Mouse (Mus musculus) MEL (cell line): Measurements from ENCODE around the gene Morc2b. TPM values are rescaled to one million over a fixed set of nuclear protein-coding genes. Genes with fewer than 3 reads are reported as not detected.

Experiments
- DNase-seq: peaks from one replicate; pipeline ENCODE4 v3.0.0; 2011; ENCODE audit warnings: low read depth, low spot score
- H3K27ac ChIP-seq: 2 replicates; pipeline ENCODE4 v1.5.1; 2012; ENCODE audit warnings: low read depth, mild to moderate bottlenecking, control low read depth, low read length, moderate library complexity; ENCODE audit not compliant: control insufficient read depth
- H3K27me3 ChIP-seq, 2 experiments: fragments of 150-350 bp in 1 of 2; sonication (generic) in 1 of 2; 2 replicates each; pipeline ENCODE4 v1.6.1; 2012; ENCODE audit warnings: low read length in 2 of 2, mild to moderate bottlenecking in 2 of 2, improper control_type of control experiment in 1 of 2, moderate library complexity in 1 of 2; ENCODE audit not compliant: insufficient read depth in 2 of 2, control insufficient read depth in 1 of 2
- H3K36me3 ChIP-seq, 2 experiments: 2 replicates each; pipeline ENCODE4 v1.6.1; 2012 to 2014; ENCODE audit warnings: low read length in 2 of 2, improper control_type of control experiment in 1 of 2, inconsistent platforms in 1 of 2, mild to moderate bottlenecking in 1 of 2; ENCODE audit not compliant: insufficient read depth in 2 of 2, control insufficient read depth in 1 of 2
- H3K4me1 ChIP-seq, 2 experiments: fragments of 150-350 bp in 1 of 2; sonication (generic) in 1 of 2; 2 replicates each; pipeline ENCODE4 v1.6.1; 2012; ENCODE audit warnings: low read length in 2 of 2, improper control_type of control experiment in 1 of 2, mild to moderate bottlenecking in 1 of 2; ENCODE audit not compliant: insufficient read depth in 2 of 2, control insufficient read depth in 1 of 2
- H3K4me3 ChIP-seq, 2 experiments: fragments of 150-350 bp in 1 of 2; sonication (generic) in 1 of 2; 2 replicates each; pipeline ENCODE4 v1.5.1; 2012; ENCODE audit warnings: low read depth in 2 of 2, low read length in 2 of 2, mild to moderate bottlenecking in 2 of 2, moderate library complexity in 2 of 2, control low read depth in 1 of 2, improper control_type of control experiment in 1 of 2; ENCODE audit not compliant: control insufficient read depth in 1 of 2, insufficient read depth in 1 of 2
- H3K79me2 ChIP-seq: 2 replicates; pipeline ENCODE4 v1.6.1; 2012; ENCODE audit warnings: mild to moderate bottlenecking, low read length, moderate library complexity; ENCODE audit not compliant: control insufficient read depth, poor library complexity, insufficient read depth
- H3K9ac ChIP-seq: 2 replicates; pipeline ENCODE4 v1.6.1; 2012; ENCODE audit warnings: low read depth, mild to moderate bottlenecking, control low read depth, low read length, moderate library complexity; ENCODE audit not compliant: control insufficient read depth, poor library complexity, severe bottlenecking
- H3K9me3 ChIP-seq: fragments of 150-350 bp; sonication (generic); replicated peaks from 2 replicates; pipeline ENCODE4 v1.6.1; 2012; ENCODE audit warnings: mild to moderate bottlenecking, low read length, improper control_type of control experiment, moderate library complexity; ENCODE audit not compliant: insufficient read depth
- GATA1 ChIP-seq: IDR thresholded peaks from 2 replicates; pipeline ENCODE4 v1.6.1; 2011; ENCODE audit warnings: low read depth, low read length, improper control_type of control experiment
- HCFC1 ChIP-seq: IDR thresholded peaks from 2 replicates; pipeline ENCODE4 v1.6.1; 2012; ENCODE audit warnings: low read depth, mild to moderate bottlenecking, inconsistent platforms, low read length, improper control_type of control experiment, moderate library complexity
- JUND ChIP-seq: IDR thresholded peaks from 2 replicates; pipeline ENCODE4 v1.6.1; 2011; ENCODE audit warnings: low read depth, mild to moderate bottlenecking, improper control_type of control experiment, low read length
- MAZ ChIP-seq: IDR thresholded peaks from 2 replicates; pipeline ENCODE4 v1.6.1; 2012; ENCODE audit warnings: low read depth, mild to moderate bottlenecking, inconsistent platforms, low read length, improper control_type of control experiment
- NRF1 ChIP-seq: IDR thresholded peaks from 2 replicates; pipeline ENCODE4 v1.6.1; 2014; ENCODE audit warnings: low read depth, mild to moderate bottlenecking, inconsistent platforms, low read length, improper control_type of control experiment, moderate library complexity; ENCODE audit not compliant: poor library complexity, insufficient read depth, severe bottlenecking
- POLR2AphosphoS2 ChIP-seq: IDR thresholded peaks from 2 replicates; pipeline ENCODE4 v1.6.1; 2011; ENCODE audit warnings: low read length, improper control_type of control experiment
- RAD21 ChIP-seq: IDR thresholded peaks from 2 replicates; pipeline ENCODE4 v1.6.1; 2011; ENCODE audit warnings: mild to moderate bottlenecking, low read depth, low read length, improper control_type of control experiment
- RCOR1 ChIP-seq: IDR thresholded peaks from 2 replicates; pipeline ENCODE4 v1.6.1; 2012; ENCODE audit warnings: low read depth, mild to moderate bottlenecking, inconsistent platforms, low read length, improper control_type of control experiment
- SIN3A ChIP-seq: IDR thresholded peaks from 2 replicates; pipeline ENCODE4 v1.6.1; 2012; ENCODE audit warnings: low read length, improper control_type of control experiment, inconsistent platforms
- UBTF ChIP-seq: IDR thresholded peaks from 2 replicates; pipeline ENCODE4 v1.6.1; 2012; ENCODE audit warnings: low read depth, mild to moderate bottlenecking, inconsistent platforms, low read length, improper control_type of control experiment, moderate library complexity, borderline replicate concordance; ENCODE audit not compliant: insufficient read depth
- USF2 ChIP-seq, 2 experiments: IDR thresholded peaks; 2 replicates each; pipeline ENCODE4 v1.6.1; 2011 to 2012; ENCODE audit warnings: improper control_type of control experiment in 2 of 2, low read length in 2 of 2, borderline replicate concordance in 1 of 2, inconsistent platforms in 1 of 2, low read depth in 1 of 2, mild to moderate bottlenecking in 1 of 2; ENCODE audit not compliant: insufficient read depth in 1 of 2
- ZC3H11A ChIP-seq: IDR thresholded peaks from 2 replicates; pipeline ENCODE4 v1.6.1; 2012; ENCODE audit warnings: low read depth, mild to moderate bottlenecking, inconsistent platforms, low read length, improper control_type of control experiment
- ZMIZ1 ChIP-seq: IDR thresholded peaks from 2 replicates; pipeline ENCODE4 v1.6.1; 2012; ENCODE audit warnings: low read depth, mild to moderate bottlenecking, inconsistent platforms, low read length, improper control_type of control experiment, moderate library complexity
- polyA plus RNA-seq, 2 experiments: library from polyadenylated mRNA; stranded (reverse) in 1 of 2; unstranded in 1 of 2; fragments of >175 nt in 1 of 2; fragments of >200 nt in 1 of 2; gene quantifications; 2 replicates each; pipeline versions ENCODE4 v1.2.1 to v1.2.4; 2012; ENCODE audit warnings: low replicate concordance in 2 of 2, low read depth in 1 of 2; ENCODE audit not compliant: insufficient read length in 2 of 2, insufficient read depth in 1 of 2, missing spikeins in 1 of 2
- total RNA-seq: library from RNA; depleted of rRNA; stranded (reverse); fragments of 300-350 nt; gene quantifications from 2 replicates; pipeline ENCODE4 v1.2.3, GENCODE M21; 2012; rRNA removed

Morc2b gene
- total and polyA plus RNA-seq, 3 experiments: not detected

GRCm38 (mm10) chr17:33067958-33068357 lies 71.5 kb downstream of the Morc2b start, which contains the start of gene 4921501E09Rik:
4921501E09Rik (minus strand) TSS chr17:33068058.
- no peaks in the 10 kb centered on the region for H3K36me3 ChIP-seq
- DNase-seq: no peak
- TF ChIP-seq ZC3H11A: no peak
- no peak for TF ChIP-seq ZMIZ1
- no peak for TF ChIP-seq SIN3A
- no peak for TF ChIP-seq NRF1
- no peak for TF ChIP-seq RAD21
- no peak for TF ChIP-seq USF2 (IDR thresholded peaks at IDR 0.05; ENCODE audit: borderline replicate concordance in 1 of 2, insufficient read depth in 1 of 2, low read depth in 1 of 2, low read length in 2 of 2)
- TF ChIP-seq UBTF: no peak
- no peak for TF ChIP-seq POLR2AphosphoS2
- TF ChIP-seq RCOR1: no peak
- TF ChIP-seq HCFC1: no peak
- TF ChIP-seq JUND: no peak
- TF ChIP-seq GATA1: no peak
- no peak for TF ChIP-seq MAZ
- peaks cover 8% of the 10 kb centered on the region in 2 experiments for H3K27me3 ChIP-seq
- H3K4me1 ChIP-seq: no peaks in the 10 kb centered on the region
- no peak within 1 kb of the TSS for H3K4me3 ChIP-seq
- no peaks in the 10 kb centered on the region for H3K79me2 ChIP-seq
- no peak within 1 kb of the TSS for H3K9ac ChIP-seq
- no peaks in the 10 kb centered on the region for H3K9me3 ChIP-seq
- no peak within 1 kb of the TSS for H3K27ac ChIP-seq

Other genes with a start within 250 kb of the Morc2b start
- gene Zfp870, start 248.0 kb downstream of the Morc2b start, total RNA-seq: not detected in 2 replicates
- gene Zfp870, start 248.0 kb downstream of the Morc2b start, polyA plus RNA-seq: under 1 TPM in 1 of 2 experiments, not detected in 1; 0.25 TPM
- not detected in 2 replicates for gene Cyp4f14, start 222.3 kb downstream of the Morc2b start, total RNA-seq
- not detected for gene Cyp4f14, start 222.3 kb downstream of the Morc2b start, polyA plus RNA-seq
- 5.4 and 9.7 TPM in 2 replicates for gene Cyp4f13, start 192.3 kb downstream of the Morc2b start, total RNA-seq
- 10 to 100 TPM in 1 of 2 experiments, not detected in 1; 19.3 TPM for gene Cyp4f13, start 192.3 kb downstream of the Morc2b start, polyA plus RNA-seq
- gene Zfp472, start 173.9 kb downstream of the Morc2b start, total RNA-seq: 9.8 and 13.4 TPM in 2 replicates
- gene Zfp472, start 173.9 kb downstream of the Morc2b start, polyA plus RNA-seq: 1 to 10 TPM in 1 of 2 experiments, not detected in 1; 7.1 TPM
- gene Zfp952, start 146.6 kb downstream of the Morc2b start, total RNA-seq: 3.2 and 4.7 TPM in 2 replicates
- 1 to 10 TPM in 1 of 2 experiments, not detected in 1; 2.9 TPM for gene Zfp952, start 146.6 kb downstream of the Morc2b start, polyA plus RNA-seq
- 1.4 and 1.5 TPM in 2 replicates for gene Zfp763, start 106.3 kb downstream of the Morc2b start, total RNA-seq
- gene Zfp763, start 106.3 kb downstream of the Morc2b start, polyA plus RNA-seq: 1 to 10 TPM in 1 of 2 experiments, not detected in 1; 1.3 TPM
- gene 4921501E09Rik, start 71.6 kb downstream of the Morc2b start, total RNA-seq: not detected in 2 replicates
- gene 4921501E09Rik, start 71.6 kb downstream of the Morc2b start, polyA plus RNA-seq: not detected
- 1.6 and 1.7 TPM in 2 replicates for gene Zfp563, start 50.4 kb downstream of the Morc2b start, total RNA-seq
- gene Zfp563, start 50.4 kb downstream of the Morc2b start, polyA plus RNA-seq: under 1 TPM in 1 of 2 experiments, not detected in 1; 0.95 TPM
- gene Olfr55, start 28.8 kb upstream of the Morc2b start, total RNA-seq: not detected in 2 replicates
- gene Olfr55, start 28.8 kb upstream of the Morc2b start, polyA plus RNA-seq: not detected
- not detected in 2 replicates for gene Olfr239, start 51.6 kb upstream of the Morc2b start, total RNA-seq
- not detected for gene Olfr239, start 51.6 kb upstream of the Morc2b start, polyA plus RNA-seq
- gene Olfr1564, start 82.0 kb upstream of the Morc2b start, total RNA-seq: not detected in 2 replicates
- under 1 TPM in 1 of 2 experiments, not detected in 1; 0.08 TPM for gene Olfr1564, start 82.0 kb upstream of the Morc2b start, polyA plus RNA-seq
- 8.5 and 9.7 TPM in 2 replicates for gene Zfp955a, start 115.5 kb upstream of the Morc2b start, total RNA-seq
- 1 to 10 TPM in 1 of 2 experiments, not detected in 1; 6.2 TPM for gene Zfp955a, start 115.5 kb upstream of the Morc2b start, polyA plus RNA-seq
- gene Olfr63, start 125.0 kb upstream of the Morc2b start, total RNA-seq: not detected in 2 replicates
- under 1 TPM in 1 of 2 experiments, not detected in 1; 0.10 TPM for gene Olfr63, start 125.0 kb upstream of the Morc2b start, polyA plus RNA-seq
- gene Zfp955b, start 149.9 kb upstream of the Morc2b start, total RNA-seq: 6.7 and 7.7 TPM in 2 replicates
- 10 to 100 TPM in 1 of 2 experiments, not detected in 1; 12.2 TPM for gene Zfp955b, start 149.9 kb upstream of the Morc2b start, polyA plus RNA-seq
- gene Zfp81, start 219.2 kb upstream of the Morc2b start, total RNA-seq: 7.6 and 8.4 TPM in 2 replicates
- gene Zfp81, start 219.2 kb upstream of the Morc2b start, polyA plus RNA-seq: 1 to 10 TPM in 1 of 2 experiments, not detected in 1; 5.2 TPM